Mouse (Mus musculus) liver, embryonic 14.5 days (tissue): ENCODE results near the gene Ncf2. TPM values are rescaled to one million over a fixed set of nuclear protein-coding genes. Genes with fewer than 3 reads are reported as not detected.
"Not testable (repeated sequence)": the region's sequence is repeated elsewhere in the genome, so short reads cannot be mapped to it uniquely, and the experiment has no call there.

Experiments
- ATAC-seq: fragments of 200-750 bp; cut with Nextera tagmentation; 2 replicates; pipeline ENCODE4 v1.8.0; 2017; ENCODE audit warnings: moderate number of reproducible peaks, mild to moderate bottlenecking, moderate library complexity; ENCODE audit not compliant: insufficient read depth
- DNase-seq, 3 experiments: peaks; one replicate each; pipeline ENCODE4 v3.0.0-alpha.2; 2012 to 2013; ENCODE audit warnings: low read depth in 3 of 3, low spot score in 3 of 3
- H3K27ac ChIP-seq: fragments of 300-500 bp; sonication (generic); 2 replicates; pipeline ENCODE4 v1.5.1; 2014; ENCODE audit warnings: moderate library complexity, mild to moderate bottlenecking, control low read depth, inconsistent platforms
- H3K27me3 ChIP-seq: fragments of 300-500 bp; sonication (generic); 2 replicates; pipeline ENCODE4 v1.6.1; 2014; ENCODE audit warnings: mild to moderate bottlenecking, low read length, moderate library complexity; ENCODE audit not compliant: control insufficient read depth, insufficient read depth
- H3K36me3 ChIP-seq: fragments of 300-500 bp; sonication (generic); replicated peaks from 2 replicates; pipeline ENCODE4 v1.6.1; 2014; ENCODE audit warnings: low read depth; ENCODE audit not compliant: control insufficient read depth, insufficient read depth
- H3K4me1 ChIP-seq, 2 experiments: fragments of 200-500 bp in 1 of 2; fragments of 300-500 bp in 1 of 2; sonication (generic) in 1 of 2; replicated peaks; 2 replicates each; pipeline ENCODE4 v1.6.1; 2012 to 2014; ENCODE audit warnings: antibody characterized with exemption in 1 of 2, inconsistent platforms in 1 of 2, low read length in 1 of 2; ENCODE audit not compliant: control insufficient read depth in 2 of 2, insufficient read depth in 2 of 2
- H3K4me2 ChIP-seq: fragments of 300-500 bp; sonication (generic); 2 replicates; pipeline ENCODE4 v1.6.1; 2014; ENCODE audit warnings: low read depth, mild to moderate bottlenecking, control low read depth, moderate library complexity
- H3K4me3 ChIP-seq, 2 experiments: fragments of 200-500 bp in 1 of 2; fragments of 300-500 bp in 1 of 2; sonication (generic) in 1 of 2; 2 replicates each; pipeline ENCODE4 v1.5.1; 2012 to 2014; ENCODE audit warnings: low read depth in 2 of 2, low read length in 2 of 2, mild to moderate bottlenecking in 2 of 2, control low read depth in 1 of 2, inconsistent platforms in 1 of 2, moderate library complexity in 1 of 2; ENCODE audit not compliant: insufficient read depth in 1 of 2
- H3K9ac ChIP-seq: fragments of 300-500 bp; sonication (generic); replicated peaks from 2 replicates; pipeline ENCODE4 v1.6.1; 2014; ENCODE audit warnings: mild to moderate bottlenecking, control low read depth, moderate library complexity
- H3K9me3 ChIP-seq: fragments of 300-500 bp; sonication (generic); 2 replicates; pipeline ENCODE4 v1.6.1; 2016; ENCODE audit warnings: low read length, mixed read lengths; ENCODE audit not compliant: control insufficient read depth
- CTCF ChIP-seq: IDR thresholded peaks from 2 replicates; pipeline ENCODE4 v1.5.1; 2016; ENCODE audit warnings: antibody characterized with exemption, low read depth, control low read depth
- EP300 ChIP-seq: IDR thresholded peaks from 2 replicates; pipeline ENCODE4 v1.6.1; 2016; ENCODE audit warnings: antibody characterized with exemption, low read depth
- WGBS: fragments of 180-500 bp; shearing (Covaris S2); extraction: QIAGEN DNeasy Blood & Tissue Kit; methylation state at CpG from one replicate; pipeline ENCODE4 v1.1.7; 2014; ENCODE audit not compliant: insufficient replicate concordance; 5-methylcytosine and 5-hydroxymethylcytosine counted together
- polyA plus RNA-seq, 2 experiments: library from polyadenylated mRNA; depleted of rRNA in 1 of 2; stranded (reverse) in 1 of 2; unstranded in 1 of 2; fragments of >200 nt; fragmentation: Nextera tagmentation in 1 of 2; extraction: Ambion mirVana in 1 of 2; gene quantifications; 2 replicates each; pipeline versions ENCODE4 v1.2.1 to v1.2.3; 2012 to 2014

Gene Ncf2
- polyA plus RNA-seq, 2 experiments: 7.3 to 7.5 TPM

DNA sequence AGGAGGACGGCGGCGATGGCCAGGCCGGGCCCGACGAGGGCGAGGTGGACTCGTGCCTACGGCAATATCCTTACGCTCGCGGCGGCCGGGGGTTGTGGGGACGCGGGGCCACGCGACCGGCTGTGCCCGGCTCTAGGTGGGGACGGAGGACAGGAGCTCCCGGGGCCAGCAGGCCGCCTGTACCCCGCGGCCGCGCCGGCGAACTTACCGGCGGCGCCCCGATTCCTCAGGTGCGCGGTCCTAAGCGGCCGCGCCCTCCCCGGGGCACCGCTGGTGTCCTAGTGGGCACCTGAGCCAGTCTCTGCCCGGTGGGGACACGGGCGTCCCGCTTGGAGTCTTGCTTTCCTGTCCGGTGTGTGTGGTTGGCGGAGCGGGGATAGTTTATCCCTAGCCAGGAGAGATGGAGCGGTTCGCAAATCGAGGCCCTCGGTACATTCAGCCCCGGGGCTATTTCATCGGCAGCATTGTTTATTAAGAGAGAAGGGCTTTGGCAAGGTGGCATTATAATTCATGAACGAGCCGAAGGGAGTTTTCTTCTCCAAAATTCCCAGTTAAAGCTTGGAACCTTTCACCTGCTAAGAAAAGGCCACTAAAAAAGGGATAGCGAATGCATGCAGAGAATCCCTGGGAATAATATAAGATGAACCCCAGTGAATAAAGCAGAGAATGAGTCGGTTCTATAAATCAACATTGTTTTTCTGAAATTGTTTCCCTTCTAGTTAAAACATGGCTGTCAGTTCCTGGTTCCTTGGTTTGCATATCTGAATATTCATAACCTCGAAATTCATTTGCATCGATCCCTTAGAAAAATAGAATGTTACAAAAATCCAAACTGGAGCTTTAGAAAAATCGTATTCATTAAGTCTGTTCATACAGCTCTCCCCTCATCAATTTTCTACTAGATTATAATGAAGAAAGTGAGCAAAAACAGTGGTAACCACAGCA lies 32.9 kb upstream of the Ncf2 start:
- H3K9ac ChIP-seq: peak overlapping the region; percentile 91
- TF ChIP-seq EP300 (no peak), CTCF (no peak)
- WGBS: under 1% methylated on average over 60 of the region's 60 CpGs
- DNase-seq: peak in 1 of 3 experiments; percentile 37
- peak overlapping the region; percentile 78 for H3K27ac ChIP-seq
- H3K4me2 ChIP-seq: peak overlapping the region; percentile 92
- peak overlapping the region; percentile 73 to 92 for H3K4me3 ChIP-seq
- no peaks in the 10 kb centered on the region for H3K4me1 ChIP-seq
- ATAC-seq: peak; percentile 73
- peaks cover 16% of the 10 kb centered on the region for H3K27me3 ChIP-seq
- no peaks in the 10 kb centered on the region for H3K9me3 ChIP-seq
- peaks cover 25% of the 10 kb centered on the region for H3K36me3 ChIP-seq

GRCm38 (mm10) chr1:152767749-152768488 lies 32.1 kb upstream of the Ncf2 start:
- peak; percentile 48 for ATAC-seq
- no peaks in the 10 kb centered on the region for H3K9me3 ChIP-seq
- no peak overlapping the region for H3K27ac ChIP-seq
- peak; percentile 84 to 89 (median 86) for DNase-seq
- H3K9ac ChIP-seq: peak overlapping the region; percentile 91; the same call in 1 of the 2 replicates
- peak overlapping the region; percentile 73 to 92; a peak in 3 of 4 replicates for H3K4me3 ChIP-seq
- peak; percentile 84 for TF ChIP-seq CTCF
- TF ChIP-seq EP300: no peak
- no peaks in the 10 kb centered on the region for H3K4me1 ChIP-seq
- 6% methylated on average over 5 of the region's 5 CpGs for WGBS
- H3K27me3 ChIP-seq: peaks cover 16% of the 10 kb centered on the region
- H3K4me2 ChIP-seq: peak overlapping the region; percentile 92
- peaks cover 34% of the 10 kb centered on the region for H3K36me3 ChIP-seq

DNA sequence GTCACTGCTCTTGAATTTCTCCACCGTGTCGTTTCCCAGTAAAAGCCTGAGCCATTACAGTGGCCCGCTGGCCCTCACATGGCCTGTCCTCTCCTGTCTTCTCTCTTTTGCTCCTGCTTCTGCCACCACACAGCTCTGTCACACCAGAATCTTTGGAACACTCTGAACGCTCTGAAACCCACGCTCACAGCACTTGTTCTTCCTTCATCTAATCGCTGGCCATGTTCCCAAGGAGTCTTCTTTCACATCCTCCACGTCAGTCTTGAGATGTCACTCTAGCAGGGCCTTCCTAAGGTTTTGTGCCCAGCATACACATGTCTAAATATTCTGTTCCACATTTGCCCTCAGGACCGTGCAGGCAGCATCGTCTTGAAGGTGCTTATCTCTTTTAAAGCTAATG lies 29.0 kb upstream of the Ncf2 start:
- DNase-seq (no peak), ATAC-seq (no peak)
- no peak overlapping the region for H3K27ac ChIP-seq
- no peak overlapping the region for H3K4me3 ChIP-seq
- H3K36me3 ChIP-seq: peaks cover 51% of the 10 kb centered on the region
- no peaks in the 10 kb centered on the region for H3K9me3 ChIP-seq
- WGBS: 83% methylated on average over 9 of the region's 9 CpGs
- H3K27me3 ChIP-seq: peaks cover under 1% of the 10 kb centered on the region
- H3K4me1 ChIP-seq: no peaks in the 10 kb centered on the region
- H3K9ac ChIP-seq: no peak overlapping the region
- no peak overlapping the region for H3K4me2 ChIP-seq
- no peak for TF ChIP-seq EP300
- no peak for TF ChIP-seq CTCF

- not testable (repeated sequence) for H3K27ac ChIP-seq, H3K9me3 ChIP-seq, H3K4me3 ChIP-seq, H3K4me2 ChIP-seq, ATAC-seq, H3K27me3 ChIP-seq, DNase-seq, H3K9ac ChIP-seq, H3K4me1 ChIP-seq
- H3K36me3 ChIP-seq: peaks cover 46% of the 10 kb centered on the region
- WGBS: 81% methylated on average over 3 of the region's 3 CpGs
Observed at GRCm38 (mm10) chr1:152774601-152775000, 25.4 kb upstream of the Ncf2 start.
